Comparison of ENCODE assay signal across 19 mouse cellular contexts in the genomic region with DNA sequence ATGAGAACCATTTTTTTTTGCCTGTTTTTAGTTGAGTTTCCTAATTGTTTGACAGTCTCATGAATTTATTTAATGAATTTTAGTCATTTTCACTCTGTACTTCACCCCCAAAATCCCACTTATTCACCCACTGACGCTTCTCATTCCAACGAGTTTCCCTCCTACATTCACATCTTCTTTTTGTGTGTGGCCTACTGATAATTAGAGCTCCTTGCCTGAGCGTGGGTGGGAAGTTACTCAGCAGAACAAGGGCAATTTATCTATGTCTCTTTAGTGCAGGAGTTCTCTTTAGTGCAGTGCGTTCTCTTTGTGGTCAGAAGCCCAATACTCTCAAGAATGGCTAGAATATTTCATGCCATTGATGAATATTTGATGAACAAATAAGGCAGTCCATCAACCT.
"Had no signal": no experiment of that assay in that cellular context is flagged by ENCODE, and none has a peak within 500 bp of the region (broad histone marks: within the 10 kb centered on the region; RNA-seq: fewer than 3 reads in every experiment).

No protein-coding gene starts in this region.

- H3K4me1 ChIP-seq: kidney, embryonic 15.5 days; limb, embryonic 10.5 days; limb, embryonic 13.5 days; liver, embryonic 12.5 days; liver, embryonic 15.5 days; lung, embryonic 15.5 days; megakaryocyte, embryonic 14.5 days; midbrain, embryonic 10.5 days had no signal

- H3K4me3 ChIP-seq: kidney, embryonic 15.5 days; limb, embryonic 10.5 days; limb, embryonic 13.5 days; liver, embryonic 12.5 days; liver, embryonic 15.5 days; lung, embryonic 15.5 days; megakaryocyte, embryonic 14.5 days; midbrain, embryonic 10.5 days had no signal

- H3K27ac ChIP-seq: kidney, embryonic 15.5 days; limb, embryonic 10.5 days; limb, embryonic 13.5 days; liver, embryonic 12.5 days; liver, embryonic 15.5 days; lung, embryonic 15.5 days; midbrain, embryonic 10.5 days had no signal

- H3K36me3 ChIP-seq: kidney, embryonic 15.5 days; limb, embryonic 10.5 days; limb, embryonic 13.5 days; liver, embryonic 12.5 days; liver, embryonic 15.5 days; lung, embryonic 15.5 days; midbrain, embryonic 10.5 days had no signal

- H3K27me3 ChIP-seq: kidney, embryonic 15.5 days; limb, embryonic 13.5 days; liver, embryonic 12.5 days; liver, embryonic 15.5 days; lung, embryonic 15.5 days; megakaryocyte, embryonic 14.5 days had no signal

- DNase-seq: kidney, adult 11 months; kidney, adult 8-10 months; kidney, postnatal 10 days; kidney, postnatal 36 days; liver; lung, adult 18-20 months; lung, postnatal 10 days; lung, postnatal 36 days; midbrain, embryonic 14.5 days; thymus, adult 18-20 months; thymus, postnatal 36 days had no signal

- H3K9me3 ChIP-seq: kidney, embryonic 15.5 days; limb, embryonic 10.5 days; limb, embryonic 13.5 days; liver, embryonic 12.5 days; liver, embryonic 15.5 days; lung, embryonic 15.5 days; megakaryocyte, embryonic 14.5 days; midbrain, embryonic 10.5 days had no signal
